Mouse (Mus musculus): Measurements from ENCODE around the gene Med27.

Gene Med27

DNA sequence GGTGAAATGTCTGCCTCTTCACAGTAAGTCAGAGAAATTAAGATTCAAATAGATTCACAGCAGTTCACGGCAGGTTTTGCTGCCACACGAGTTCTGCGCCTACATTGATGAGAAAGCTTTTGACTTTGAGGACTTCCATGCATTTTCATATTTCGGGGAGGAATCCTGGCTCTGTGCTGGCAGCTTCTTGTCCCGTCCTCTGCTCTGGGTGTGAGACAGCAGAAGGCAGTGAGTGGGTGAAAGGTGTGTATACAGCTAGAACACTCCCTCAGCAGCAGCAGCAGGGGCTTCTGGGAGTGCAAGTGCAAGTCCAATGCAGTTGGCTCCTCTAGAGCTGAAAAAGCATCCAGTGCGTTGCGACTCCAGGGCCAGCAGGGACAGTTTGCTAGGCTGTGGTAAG lies 53.6 kb downstream of the Med27 start:
- no peak for DNase-seq (ENCODE audit: low spot score)

DNA sequence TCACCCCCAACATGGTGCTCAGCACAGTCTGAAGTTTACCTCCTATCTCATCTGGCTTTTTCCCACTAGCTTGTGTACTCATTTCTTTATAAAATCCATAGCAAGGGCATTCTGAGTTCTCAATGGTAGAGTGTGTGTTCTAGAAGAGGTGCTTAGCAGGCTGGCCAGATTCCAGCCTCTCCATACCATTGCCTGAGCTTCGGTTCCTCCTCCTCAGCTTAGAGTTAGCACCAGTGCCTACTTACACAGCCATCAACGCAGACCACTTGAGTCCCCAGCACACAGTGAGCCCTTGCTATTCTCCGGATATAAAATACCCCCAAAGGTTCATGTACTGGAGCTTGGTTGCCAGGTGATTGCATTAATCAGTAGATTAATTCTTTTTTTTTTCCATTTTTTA lies 54.2 kb downstream of the Med27 start:
- DNase-seq (ENCODE audit: low spot score), result no peak

DNA sequence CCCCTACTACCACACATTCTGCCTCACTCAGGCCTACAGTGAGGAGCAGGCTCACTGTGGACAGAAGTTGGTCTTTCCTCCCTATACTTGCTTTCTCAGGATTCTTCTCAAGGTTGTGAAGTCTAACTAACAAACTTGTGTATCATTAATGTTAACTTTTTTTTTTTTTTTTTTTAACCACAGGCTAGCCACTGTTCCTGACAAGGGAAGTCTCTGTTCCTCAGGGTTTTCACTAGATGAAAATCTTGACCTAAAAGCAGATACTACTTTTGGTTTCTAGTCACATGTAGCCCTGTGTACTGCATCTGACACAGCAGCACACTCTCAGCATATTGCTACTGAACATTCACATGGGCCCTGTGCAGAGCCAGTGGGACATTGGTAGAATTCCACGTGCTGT lies 55.2 kb downstream of the Med27 start:
- DNase-seq (ENCODE audit: low spot score), result no peak

DNA sequence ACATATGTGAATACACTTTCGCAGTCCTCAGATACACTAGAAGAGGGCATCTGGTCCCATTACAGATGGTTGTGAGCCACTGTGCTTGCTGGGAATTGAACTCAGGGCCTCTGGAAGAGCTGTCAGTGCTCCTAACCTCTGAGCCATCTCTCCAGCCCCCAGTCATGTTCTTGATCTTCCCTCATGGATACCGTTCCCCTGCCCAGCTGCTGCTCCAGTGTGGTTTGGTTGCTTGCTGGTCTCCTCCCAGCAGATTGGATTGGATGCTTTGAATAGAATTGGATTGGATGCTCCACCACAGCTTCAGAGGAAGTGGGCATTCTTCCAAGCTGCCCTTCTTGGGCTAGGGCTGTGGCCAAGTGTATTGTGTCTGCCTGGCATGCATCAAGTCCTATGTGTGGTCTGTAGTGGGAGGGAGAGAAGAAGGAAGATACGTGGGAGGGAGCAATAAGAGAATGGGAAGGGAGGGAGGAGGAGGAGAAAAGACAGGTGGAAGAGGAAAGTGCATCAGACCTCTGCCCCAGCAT lies 56.0 kb downstream of the Med27 start:
- no peak for DNase-seq (ENCODE audit: low spot score)

DNA sequence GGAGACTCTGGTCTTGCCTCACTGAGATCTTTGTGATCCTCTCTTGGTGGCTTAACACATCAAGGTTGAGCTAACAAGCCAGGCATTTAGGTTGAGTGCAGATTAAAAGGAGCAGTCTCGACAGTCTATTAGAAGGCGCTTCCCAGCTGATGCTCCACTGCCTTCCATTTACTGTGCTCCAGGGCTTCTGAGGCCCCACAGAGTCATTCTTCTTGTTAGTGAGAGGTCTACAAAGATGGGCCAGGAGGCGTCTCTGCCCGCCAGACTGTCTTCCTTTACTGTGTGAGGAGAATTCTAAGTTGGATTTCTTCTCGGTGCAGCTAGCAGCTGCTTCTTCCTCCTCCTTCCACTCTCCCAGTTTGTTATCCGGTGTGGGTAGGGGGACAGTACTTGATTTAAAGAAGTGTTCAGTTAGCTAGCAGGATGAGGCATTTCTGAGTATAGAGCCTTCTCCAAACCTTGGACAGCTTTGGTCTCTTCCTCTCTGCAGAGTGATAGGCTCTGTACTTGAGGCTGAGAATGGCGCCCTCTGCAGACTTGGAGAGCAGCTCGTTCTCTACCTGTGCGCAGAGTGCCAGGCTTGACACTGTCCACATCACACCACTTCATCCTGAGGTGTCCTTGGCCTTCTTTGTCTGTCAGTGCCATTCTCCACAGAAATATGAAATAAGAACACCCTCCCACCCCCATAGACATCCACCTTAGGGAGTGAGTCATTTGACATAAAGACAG lies 57.3 kb downstream of the Med27 start:
- DNase-seq (ENCODE audit: low spot score), result no peak

DNA sequence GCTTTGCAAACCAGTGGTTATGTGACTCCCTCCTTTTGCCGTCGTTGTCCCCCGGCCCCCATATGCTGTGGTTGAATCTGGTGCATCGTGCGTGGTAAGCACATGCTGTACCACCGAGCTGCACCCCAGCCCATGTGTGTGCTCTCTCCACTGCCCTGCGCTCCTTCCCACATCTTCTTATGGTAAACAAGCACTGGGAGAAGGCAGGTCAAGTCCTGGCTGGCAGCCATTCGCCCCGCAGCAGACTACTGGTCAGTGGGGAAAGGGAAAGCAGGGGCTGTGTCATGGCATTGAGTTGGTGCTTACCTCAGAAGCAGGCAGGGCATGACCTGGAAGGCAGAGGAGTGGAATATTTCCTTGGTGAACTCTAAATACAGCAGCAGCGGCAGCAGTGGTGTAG lies 58.3 kb downstream of the Med27 start:
- DNase-seq (ENCODE audit: low spot score), result no peak

DNA sequence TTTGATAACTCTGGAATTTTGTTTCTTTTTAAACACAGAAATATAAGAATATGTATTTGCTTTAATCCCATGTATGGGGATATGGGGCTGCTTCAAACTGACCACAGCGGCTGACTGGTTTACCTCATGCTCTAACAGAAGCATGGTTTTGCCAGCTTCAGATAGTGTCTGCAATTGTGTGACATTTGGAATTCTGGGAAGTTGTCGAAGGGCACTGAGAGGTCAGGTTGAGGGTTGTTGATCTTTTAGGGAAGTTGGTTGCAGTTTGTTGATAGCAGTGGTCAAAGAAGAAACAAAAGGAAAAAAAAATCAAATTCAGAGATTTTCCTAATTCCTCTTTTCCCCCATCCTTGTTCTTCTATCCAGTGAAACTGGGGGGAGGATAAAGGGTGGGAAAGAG lies 59.2 kb downstream of the Med27 start:
- no peak for DNase-seq (ENCODE audit: low spot score)

DNA sequence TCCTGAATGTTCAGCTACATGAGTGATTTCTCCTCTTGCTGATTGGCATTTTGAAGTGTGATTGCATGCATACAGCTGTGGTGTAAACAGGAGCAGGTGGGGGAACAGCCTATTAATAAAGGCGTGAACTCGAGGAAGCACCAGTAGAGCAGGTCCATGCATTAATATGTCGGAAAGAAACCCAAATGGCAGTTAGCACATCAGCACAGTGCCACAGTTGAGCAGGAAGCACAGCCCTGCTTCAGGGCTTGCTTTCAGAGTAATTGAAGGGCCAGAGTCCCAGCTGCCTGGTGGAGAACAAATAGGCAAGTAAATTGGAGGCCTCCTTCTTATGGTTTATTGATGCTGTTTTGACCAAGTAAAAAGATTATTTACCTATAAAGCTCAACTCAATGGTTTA lies 60.7 kb downstream of the Med27 start:
- no peak for DNase-seq (ENCODE audit: low spot score)

DNA sequence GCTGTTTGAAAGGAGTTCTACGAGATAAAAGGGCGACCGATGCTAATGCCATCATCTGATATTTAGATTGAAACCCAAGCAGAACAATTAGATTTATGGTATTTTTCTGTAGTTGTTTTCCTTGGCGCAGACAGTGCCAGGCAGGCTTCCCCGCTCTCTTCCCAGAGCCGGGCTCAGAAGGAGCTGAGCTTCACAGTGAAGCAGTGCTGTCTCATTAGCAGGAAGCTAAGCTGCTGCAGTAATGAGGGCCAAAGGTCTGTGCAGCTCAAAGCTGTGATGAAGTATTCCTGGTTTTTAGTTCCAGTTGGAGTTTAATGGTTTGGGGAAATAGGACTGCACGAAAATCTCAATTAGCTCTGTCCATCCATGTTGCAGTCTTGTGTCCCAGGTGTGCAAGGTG lies 61.1 kb downstream of the Med27 start:
- DNase-seq (ENCODE audit: low spot score), result no peak

DNA sequence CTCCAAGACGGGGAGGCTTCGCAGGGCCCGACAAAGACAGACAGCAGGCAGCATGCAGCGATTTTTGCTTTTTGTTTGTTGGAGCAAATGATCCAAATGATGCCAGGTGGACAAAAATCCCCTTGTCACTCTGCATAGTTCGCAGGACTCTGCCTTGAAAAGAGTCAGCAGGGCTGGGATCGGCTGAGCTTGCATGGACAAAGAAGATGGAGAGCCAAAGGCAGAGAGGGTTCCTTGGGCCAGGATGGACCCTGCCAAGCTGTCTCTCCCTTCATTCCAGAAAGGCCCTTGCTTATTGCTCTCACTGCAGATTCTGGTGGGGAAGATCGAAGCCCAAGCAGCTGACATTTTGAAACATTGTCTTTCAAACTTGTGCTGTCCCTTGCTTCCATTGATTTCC lies 64.3 kb downstream of the Med27 start:
- DNase-seq (ENCODE audit: low spot score), result no peak

DNA sequence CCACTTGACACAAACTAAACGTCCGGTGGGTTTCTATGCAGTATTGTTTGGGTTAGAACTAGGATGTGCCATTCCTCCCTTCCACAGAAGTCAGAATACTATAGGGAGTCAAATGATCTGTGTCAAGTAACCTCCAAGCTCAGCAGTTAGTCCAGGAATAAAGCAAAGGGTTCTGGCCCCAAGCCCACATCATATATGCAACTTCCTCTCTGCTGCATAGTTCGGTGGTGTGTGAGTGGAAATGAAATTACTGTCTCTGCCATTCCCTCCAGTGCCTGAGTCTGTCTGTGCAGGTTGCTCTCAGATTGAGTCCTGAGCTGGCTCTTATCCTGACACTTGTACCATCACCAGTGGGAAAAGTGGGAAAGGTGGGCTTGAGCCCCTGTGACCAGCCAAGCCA lies 65.8 kb downstream of the Med27 start:
- no peak for DNase-seq (ENCODE audit: low spot score)

DNA sequence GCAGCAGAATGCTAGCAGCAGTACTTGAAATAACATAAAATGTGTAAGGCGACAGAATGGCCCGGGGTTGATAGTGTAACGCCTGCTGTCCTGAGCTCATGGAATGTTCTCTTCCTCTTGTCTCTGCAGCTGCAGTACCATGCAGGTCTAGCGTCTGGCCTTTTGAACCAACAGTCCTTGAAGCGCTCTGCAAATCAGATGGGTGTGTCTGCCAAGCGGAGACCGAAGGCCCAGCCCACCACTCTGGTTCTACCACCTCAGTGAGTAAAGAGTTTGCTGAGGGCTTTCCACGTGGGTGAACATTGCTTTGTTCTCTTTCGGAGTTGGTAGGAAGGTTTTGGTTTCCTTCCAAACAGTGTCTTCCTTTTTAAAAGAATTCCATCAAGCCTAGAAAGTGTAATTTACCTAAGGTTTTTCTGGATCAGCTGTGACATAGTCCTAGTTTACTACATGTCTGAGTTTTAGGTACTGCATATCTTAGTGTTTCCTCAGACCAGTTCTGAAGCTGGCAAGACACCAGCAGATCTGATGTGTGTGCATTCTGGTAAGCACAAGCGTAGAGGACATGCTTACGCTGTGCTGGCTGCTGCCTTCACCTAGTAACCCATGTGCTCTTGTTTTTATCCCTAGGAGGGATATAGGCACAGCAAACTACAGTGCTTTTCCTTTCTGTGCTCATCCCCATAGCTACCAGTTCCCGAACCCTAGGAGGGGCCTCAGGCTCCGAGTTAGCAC lies 66.8 kb downstream of the Med27 start:
- DNase-seq (ENCODE audit: low spot score), result no peak

DNA sequence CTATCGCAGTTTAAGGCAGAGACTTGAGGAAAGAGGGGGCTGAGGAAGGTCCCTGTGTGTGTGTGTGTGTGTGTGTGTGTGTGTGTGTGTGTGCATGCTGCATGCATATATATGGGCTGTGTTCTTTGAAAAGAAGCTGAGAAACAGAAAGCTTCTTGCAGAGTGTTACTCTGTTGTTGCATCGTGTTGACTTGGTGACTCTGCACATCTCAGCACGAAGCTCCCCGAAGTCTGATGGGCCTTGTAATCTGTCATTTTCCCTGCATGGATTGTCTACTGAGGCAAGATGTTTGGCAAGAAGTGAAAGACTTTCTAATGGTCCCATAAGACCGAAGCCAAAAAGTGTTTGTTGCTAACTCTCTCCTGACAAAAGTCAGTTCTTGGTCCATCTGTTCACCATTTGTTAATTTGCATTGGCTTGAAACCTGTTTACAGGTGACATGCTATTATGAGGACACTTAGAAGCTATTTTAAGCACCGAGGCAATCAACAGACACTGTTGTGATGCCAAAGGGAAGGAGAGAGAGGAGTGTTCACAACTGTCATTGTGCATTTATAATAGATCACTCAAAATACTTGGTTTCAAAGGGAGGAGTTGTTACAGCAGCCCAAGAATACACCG lies 68.3 kb downstream of the Med27 start:
- no peak for DNase-seq (ENCODE audit: low spot score)

DNA sequence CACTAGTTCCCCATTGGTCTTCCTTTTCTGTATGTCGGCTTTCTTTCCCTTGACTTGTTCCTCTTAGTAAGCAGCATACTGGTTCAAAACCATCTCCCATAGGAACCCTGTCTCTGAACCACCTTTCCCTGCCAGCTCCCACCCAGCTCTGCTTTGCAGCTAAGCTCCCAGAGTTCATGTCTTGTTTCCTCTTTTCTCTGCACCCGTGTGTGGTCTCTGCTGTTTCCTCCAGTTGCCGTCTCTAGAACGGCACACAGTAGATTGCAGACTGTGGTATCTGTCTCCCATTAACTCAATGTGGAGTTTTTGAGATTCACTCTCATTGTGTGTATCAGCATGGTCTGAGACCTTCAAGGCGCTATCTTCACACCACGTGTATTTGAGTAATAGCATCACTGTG lies 71.9 kb downstream of the Med27 start:
- no peak for DNase-seq (ENCODE audit: low spot score)

DNA sequence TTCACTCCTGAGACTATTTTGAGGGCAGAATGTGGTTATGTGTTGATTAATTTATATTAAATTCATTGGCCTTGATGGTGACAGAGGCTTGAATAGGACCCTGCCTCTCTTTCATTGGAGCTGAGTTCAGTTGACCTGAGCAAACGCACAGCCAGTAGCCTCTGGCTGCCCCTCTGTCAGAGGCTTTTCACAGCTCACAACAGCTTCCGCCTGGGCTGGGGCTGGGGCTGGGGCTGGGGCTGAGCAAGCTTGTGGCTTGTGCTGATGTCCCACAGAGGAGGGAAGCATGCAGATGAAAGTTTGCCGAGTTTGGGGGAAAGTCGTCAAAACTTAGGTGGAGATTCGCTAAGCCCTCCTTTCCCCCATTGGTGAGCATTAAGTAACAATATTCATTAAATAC lies 72.8 kb downstream of the Med27 start:
- DNase-seq (ENCODE audit: low spot score), result no peak

DNA sequence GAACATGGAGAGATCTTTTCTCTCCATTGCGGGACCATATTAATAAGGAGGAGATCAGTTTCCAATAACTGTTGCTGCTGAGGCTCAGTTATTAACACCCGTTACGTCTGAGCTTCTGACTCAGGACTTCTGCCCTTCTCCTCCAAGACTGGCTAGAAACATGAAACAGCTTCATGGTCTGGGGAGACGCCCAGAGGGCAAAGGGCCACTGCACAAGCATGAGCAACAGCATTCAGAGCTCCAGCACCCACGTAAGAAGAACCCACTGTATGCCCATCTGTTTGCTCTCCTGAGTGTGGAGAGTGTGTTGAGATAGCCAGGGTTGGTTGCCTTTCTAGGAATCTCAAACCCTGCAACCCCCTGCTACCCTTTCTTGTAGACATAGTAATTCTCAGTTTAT lies 73.3 kb downstream of the Med27 start:
- no peak for DNase-seq (ENCODE audit: low spot score)

DNA sequence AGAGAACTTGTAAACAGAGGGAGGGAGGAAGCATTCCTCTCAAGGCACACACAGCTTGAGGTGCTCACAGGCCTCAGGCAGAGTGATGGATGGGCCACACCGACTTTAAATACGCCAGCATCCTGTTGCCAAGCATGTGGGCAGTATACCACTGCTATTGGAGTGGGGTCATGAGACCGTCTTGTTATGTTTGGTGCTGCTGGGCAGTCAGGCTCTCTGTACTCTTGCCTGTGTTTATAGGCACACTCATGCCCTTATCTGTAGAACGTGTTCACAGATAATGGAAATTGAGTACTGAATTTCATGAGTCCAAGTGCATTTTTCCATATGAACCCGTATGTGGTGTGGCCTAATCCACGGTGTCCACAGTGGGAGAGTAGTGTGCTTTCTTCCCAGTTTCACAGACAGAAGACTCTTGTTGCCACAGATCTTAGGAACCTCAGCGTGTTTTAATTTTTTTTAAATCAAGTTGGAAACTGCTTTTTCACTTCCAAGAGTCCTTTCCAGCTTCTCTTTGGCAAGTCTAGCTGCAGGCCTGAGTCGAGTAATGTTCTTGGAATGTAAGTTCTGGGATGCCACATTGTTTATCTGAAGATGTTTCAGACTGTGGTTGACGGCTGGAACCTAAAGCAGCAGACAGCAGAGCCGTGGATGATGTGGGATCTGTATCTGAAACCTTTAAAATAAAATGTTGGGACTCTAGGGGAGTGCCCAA lies 75.7 kb downstream of the Med27 start:
- no peak for DNase-seq (ENCODE audit: low spot score)

DNA sequence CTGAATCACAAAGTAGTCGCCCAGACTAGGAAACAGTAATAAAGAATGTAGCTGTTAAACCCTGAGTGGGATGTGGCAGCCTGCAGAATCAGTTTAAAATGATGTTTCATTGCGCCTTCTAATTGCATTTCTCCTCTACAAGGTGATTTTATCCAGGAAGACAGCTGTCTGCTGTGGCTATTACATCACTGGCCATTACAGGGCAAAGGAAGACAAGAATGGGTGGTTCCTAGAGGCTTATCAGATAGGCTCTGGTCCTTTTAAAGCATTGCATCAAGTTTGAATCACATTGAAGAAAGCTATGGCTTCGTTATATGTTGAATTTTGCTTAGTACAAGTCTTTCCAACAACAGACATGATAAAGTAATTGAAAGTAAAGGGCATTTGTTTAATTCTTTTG lies 76.4 kb downstream of the Med27 start:
- DNase-seq (ENCODE audit: low spot score), result no peak

DNA sequence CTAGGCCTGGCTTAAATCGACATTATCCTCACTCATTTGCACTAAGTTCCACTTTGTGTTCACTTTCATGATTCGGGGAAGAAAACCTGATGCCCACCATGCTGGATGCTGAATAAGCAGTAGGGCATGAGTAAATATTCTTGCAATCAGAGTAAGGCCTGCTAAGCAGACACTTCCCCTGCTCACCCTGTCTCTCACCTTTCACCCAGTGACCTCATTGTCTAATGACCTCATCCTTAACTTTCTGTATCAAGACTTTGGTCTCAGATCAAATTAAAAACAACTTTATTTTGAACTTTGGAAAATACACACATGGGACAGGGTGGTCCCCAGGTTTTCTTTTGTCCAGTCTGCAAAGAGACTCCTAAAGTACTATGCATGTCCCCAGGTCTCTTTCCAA lies 78.8 kb downstream of the Med27 start:
- DNase-seq (ENCODE audit: low spot score), result no peak

DNA sequence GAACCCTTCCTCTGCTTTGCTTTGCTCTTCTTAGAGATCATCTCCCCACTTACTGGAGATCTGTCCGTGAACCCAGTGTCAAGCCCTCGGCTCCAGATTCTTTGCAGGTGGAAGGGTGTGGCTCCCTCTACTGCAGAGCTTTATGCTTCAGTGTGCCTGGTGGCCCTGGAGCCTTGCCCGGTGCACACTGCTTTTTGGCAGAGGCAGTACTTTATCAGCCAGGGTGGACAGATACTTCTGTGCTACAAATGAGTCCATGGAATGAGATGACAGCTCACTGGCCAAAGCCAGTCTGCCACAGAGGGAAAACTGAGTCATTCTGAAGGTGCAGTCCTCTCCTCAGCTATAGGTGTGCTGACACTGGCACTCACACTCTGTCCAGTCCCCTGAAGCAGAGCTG lies 80.1 kb downstream of the Med27 start:
- peak; percentile 13 for DNase-seq (ENCODE audit: low spot score)

DNA sequence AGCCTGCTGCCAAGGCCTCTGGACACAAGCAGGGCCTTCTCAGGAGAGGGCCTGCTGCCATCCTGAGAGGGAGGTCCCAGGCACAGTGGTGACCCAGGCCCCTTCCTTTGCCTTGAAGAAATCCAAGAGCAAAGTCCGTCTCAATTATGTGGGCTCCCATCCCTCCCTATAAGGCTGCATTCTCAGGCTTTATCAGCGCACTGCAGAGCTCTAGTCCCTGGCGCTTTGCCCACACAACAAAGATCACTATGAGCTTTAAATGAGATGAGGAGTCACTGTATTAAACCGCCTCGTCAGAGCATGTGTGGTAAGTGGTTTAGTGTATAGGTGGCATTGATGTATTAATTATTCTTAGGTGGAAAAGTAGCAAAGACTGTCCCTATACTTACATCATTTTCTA lies 85.9 kb downstream of the Med27 start:
- no peak for DNase-seq (ENCODE audit: low spot score)

DNA sequence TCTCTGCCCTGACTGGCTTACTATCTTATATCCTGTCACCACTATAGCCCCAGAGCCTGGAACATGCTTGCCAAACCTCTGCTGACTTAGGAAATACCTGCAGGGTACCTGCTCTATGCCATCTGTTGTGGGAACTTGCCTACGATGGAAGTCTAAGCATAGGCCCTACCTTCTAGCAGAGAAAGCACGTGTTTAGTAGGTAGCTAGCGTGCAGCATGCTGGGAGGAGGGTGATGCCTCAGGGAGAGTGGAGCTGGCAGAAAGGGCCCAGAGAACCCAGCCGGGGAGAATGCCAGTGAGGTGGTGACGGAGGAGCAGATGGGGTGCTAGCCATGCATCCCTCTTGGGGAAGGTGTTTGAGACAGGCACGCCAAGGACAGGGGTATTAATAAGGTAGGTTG lies 89.8 kb downstream of the Med27 start:
- DNase-seq (ENCODE audit: low spot score), result no peak

DNA sequence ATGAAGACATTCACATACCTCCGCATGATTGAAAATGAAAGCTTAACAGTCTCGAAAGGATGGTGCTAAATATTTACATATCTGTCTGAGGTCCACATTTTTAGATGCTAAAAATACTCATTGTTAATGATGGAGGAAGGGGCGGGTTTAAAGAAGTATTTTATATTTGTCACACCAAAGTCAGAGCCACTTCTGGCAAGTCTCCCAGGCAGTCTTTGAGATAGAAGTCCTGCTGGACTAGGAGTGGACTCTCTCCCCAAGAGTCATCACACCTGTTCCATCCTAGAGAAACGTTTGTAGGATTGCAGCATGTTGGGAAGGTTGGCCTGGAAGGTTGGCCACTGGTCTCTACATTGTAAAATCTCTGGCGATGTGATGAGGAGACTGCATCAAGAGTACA lies 90.5 kb downstream of the Med27 start:
- DNase-seq (ENCODE audit: low spot score), result no peak
